Mouse (Mus musculus) forebrain, postnatal 0 days (tissue): ENCODE measurements at regions not wholly inside any gene's neighbourhood (a gene's known extent, or its start where the extent isn't known, plus 50 kb on each side); places are given as distances from the start of the nearest gene placed in this dataset.

Experiments
- ATAC-seq: fragments of 200-750 bp; cut with Nextera tagmentation; 2 replicates; pipeline ENCODE4 v1.8.0; 2017; ENCODE audit warnings: mild to moderate bottlenecking, moderate library complexity
- DNase-seq: peaks from one replicate; pipeline ENCODE4 v3.0.0-alpha.2; 2015
- H3K27ac ChIP-seq: fragments of 300-500 bp; sonication (generic); 2 replicates; pipeline ENCODE4 v1.5.1; 2014; ENCODE audit warnings: low read depth, mild to moderate bottlenecking, antibody characterized with exemption, low read length, moderate library complexity, mixed read lengths
- H3K27me3 ChIP-seq: fragments of 300-500 bp; sonication (generic); 2 replicates; pipeline ENCODE4 v1.6.1; 2014; ENCODE audit warnings: mild to moderate bottlenecking, low read length, mixed read lengths; ENCODE audit not compliant: insufficient read depth
- H3K36me3 ChIP-seq: fragments of 300-500 bp; sonication (generic); 2 replicates; pipeline ENCODE4 v1.6.1; 2014; ENCODE audit warnings: mild to moderate bottlenecking, moderate library complexity; ENCODE audit not compliant: insufficient read depth
- H3K4me1 ChIP-seq: fragments of 300-500 bp; sonication (generic); 2 replicates; pipeline ENCODE4 v1.6.1; 2014; ENCODE audit warnings: antibody characterized with exemption; ENCODE audit not compliant: insufficient read depth
- H3K4me2 ChIP-seq: fragments of 300-500 bp; sonication (generic); 2 replicates; pipeline ENCODE4 v1.6.1; 2014; ENCODE audit warnings: low read depth, mild to moderate bottlenecking, moderate library complexity
- H3K4me3 ChIP-seq: fragments of 300-500 bp; sonication (generic); 2 replicates; pipeline ENCODE4 v1.5.1; 2014; ENCODE audit warnings: low read depth, low read length, mixed read lengths
- H3K9ac ChIP-seq: fragments of 300-500 bp; sonication (generic); 2 replicates; pipeline ENCODE4 v1.6.1; 2014; ENCODE audit warnings: mild to moderate bottlenecking
- H3K9me3 ChIP-seq: fragments of 300-500 bp; sonication (generic); 2 replicates; pipeline ENCODE4 v1.6.1; 2016; ENCODE audit warnings: low read length
- CTCF ChIP-seq: sonication (generic); IDR thresholded peaks from 2 replicates; pipeline ENCODE4 v1.5.1; 2016; ENCODE audit warnings: antibody characterized with exemption, control low read depth, low read depth
- WGBS: fragments of 180-500 bp; shearing (Covaris S2); extraction: QIAGEN DNeasy Blood & Tissue Kit; methylation state at CpG from one replicate; pipeline ENCODE4 v1.1.7; 2014; 5-methylcytosine and 5-hydroxymethylcytosine counted together

DNA sequence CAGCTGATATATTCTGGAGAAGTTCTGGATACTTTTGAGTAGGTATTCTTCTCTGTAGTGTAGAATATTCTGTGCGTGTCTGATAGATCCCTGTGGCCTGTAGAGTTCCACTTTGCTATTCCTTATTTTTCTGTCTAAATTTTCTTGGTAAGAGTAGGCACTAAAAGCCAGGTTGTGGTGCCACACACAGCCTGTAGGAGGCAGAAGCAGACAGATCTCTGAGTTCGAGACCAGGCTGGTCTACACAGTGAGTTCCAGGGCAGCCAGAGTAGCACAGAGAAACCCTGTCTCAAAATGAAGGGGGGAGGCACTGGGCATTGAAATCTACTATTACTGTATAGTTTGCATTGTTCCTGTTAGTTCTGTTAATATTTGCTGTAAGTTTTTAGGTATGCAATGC, 147.4 kb downstream of the Icos start:
- Histone ChIP-seq H3K9ac (no peak overlapping the region), H3K27me3 (no peaks in the 10 kb centered on the region), H3K36me3 (no peaks in the 10 kb centered on the region), H3K4me1 (no peaks in the 10 kb centered on the region), H3K4me3 (no peak overlapping the region), H3K27ac (no peak overlapping the region), H3K4me2 (no peak overlapping the region), H3K9me3 (no peaks in the 10 kb centered on the region)
- ATAC-seq (no peak), DNase-seq (no peak)
- WGBS: 96% methylated on average over 2 of the region's 2 CpGs
- TF ChIP-seq CTCF: no peak

GRCm38 (mm10) chr1:61135597-61136545, 158.1 kb downstream of the Icos start:
- H3K9me3 ChIP-seq: no peaks in the 10 kb centered on the region
- ATAC-seq (peak; percentile 19), DNase-seq (no peak)
- no peak overlapping the region for H3K27ac ChIP-seq
- no peaks in the 10 kb centered on the region for H3K36me3 ChIP-seq
- H3K27me3 ChIP-seq: 0 out of 2 replicates have a peak, but pooled peaks cover 3% of the 10 kb centered on the region
- no peak overlapping the region for H3K4me3 ChIP-seq
- no peaks in the 10 kb centered on the region; the same call in 1 of the 2 replicates for H3K4me1 ChIP-seq
- no peak overlapping the region for H3K4me2 ChIP-seq
- 57% methylated on average over 9 of the region's 9 CpGs for WGBS
- no peak for TF ChIP-seq CTCF
- H3K9ac ChIP-seq: no peak overlapping the region

DNA sequence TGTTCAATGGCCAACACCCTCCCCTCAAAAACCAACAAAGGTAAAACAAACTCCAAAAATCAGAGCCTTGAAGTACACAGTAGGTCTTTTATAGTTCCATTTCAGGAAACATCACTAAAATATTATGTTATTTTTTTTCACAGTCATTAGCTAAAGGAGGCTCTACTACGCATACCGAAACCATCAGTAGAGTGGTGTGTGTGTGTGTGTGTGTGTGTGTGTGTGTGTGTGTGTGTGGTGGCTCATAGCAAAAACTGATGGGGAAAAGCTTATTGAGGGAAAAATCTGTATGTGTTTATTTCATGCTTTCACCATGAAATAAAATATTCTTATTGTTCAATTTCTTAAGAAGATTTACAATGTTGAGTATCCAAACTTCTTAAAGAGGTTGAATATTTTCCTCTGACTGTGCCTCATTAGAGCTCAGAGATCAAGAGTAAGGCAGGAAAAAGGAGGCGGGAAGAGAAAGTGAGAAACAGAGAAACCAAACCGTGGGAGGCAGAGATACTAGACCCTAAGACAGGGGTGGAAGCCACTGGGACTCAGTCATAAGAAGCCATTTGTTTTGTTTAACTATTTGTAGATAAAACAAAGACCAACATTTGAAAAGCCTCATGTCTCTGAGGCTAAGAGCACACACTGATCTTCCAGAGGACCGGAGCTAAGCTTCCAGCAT, 159.6 kb downstream of the Icos start:
- Histone ChIP-seq H3K4me3 (no peak overlapping the region), H3K9me3 (no peaks in the 10 kb centered on the region), H3K36me3 (no peaks in the 10 kb centered on the region), H3K27ac (no peak overlapping the region), H3K4me1 (peaks cover 3% of the 10 kb centered on the region), H3K9ac (no peak overlapping the region), H3K27me3 (0 out of 2 replicates have a peak, but pooled peaks cover 3% of the 10 kb centered on the region), H3K4me2 (no peak overlapping the region)
- 70% methylated on average over 5 of the region's 5 CpGs for WGBS
- no peak for TF ChIP-seq CTCF
- DNase-seq: no peak
- ATAC-seq: no peak

DNA sequence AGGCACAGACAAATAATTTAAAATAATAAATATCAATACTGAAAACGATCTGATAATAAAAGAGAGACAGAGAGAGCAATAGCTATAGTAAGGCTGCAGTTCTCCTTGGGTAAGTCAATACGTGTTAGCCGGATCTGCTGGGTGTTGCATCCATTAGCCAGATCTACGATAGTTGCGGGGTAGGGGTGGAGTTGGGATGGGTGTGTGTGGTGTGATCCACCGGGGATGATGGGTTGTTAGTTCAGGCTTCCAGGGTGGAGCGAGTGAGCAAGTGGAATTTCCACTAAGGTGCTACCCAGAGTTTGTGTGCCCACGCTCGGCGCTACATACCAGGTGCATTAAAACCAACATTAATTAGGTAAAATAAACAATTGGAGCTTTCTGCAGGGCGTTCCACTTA, 160.2 kb downstream of the Icos start:
- DNase-seq (no peak), ATAC-seq (no peak)
- Histone ChIP-seq H3K27me3 (0 out of 2 replicates have a peak, but pooled peaks cover 3% of the 10 kb centered on the region), H3K4me1 (peaks cover 4% of the 10 kb centered on the region), H3K4me2 (no peak overlapping the region), H3K4me3 (no peak overlapping the region), H3K27ac (no peak overlapping the region), H3K9me3 (no peaks in the 10 kb centered on the region), H3K9ac (no peak overlapping the region), H3K36me3 (no peaks in the 10 kb centered on the region)
- 81% methylated on average over 11 of the region's 11 CpGs for WGBS
- no peak for TF ChIP-seq CTCF

- Histone ChIP-seq H3K36me3 (no peaks in the 10 kb centered on the region), H3K4me1 (peaks cover 4% of the 10 kb centered on the region), H3K4me2 (peak overlapping the region; percentile 35), H3K9ac (0 out of 2 replicates have a peak overlapping the region, but pooled peaks have one; percentile 6), H3K9me3 (no peaks in the 10 kb centered on the region), H3K27ac (peak overlapping the region; percentile 15; the same call in 1 of the 2 replicates), H3K27me3 (0 out of 2 replicates have a peak, but pooled peaks cover 3% of the 10 kb centered on the region), H3K4me3 (peak overlapping the region; percentile 11; the same call in 1 of the 2 replicates)
- peak; percentile 84 for DNase-seq
- WGBS: 3% methylated on average over 15 of the region's 15 CpGs
- peak; percentile 88 for TF ChIP-seq CTCF
- peak; percentile 89 for ATAC-seq
Observed at GRCm38 (mm10) chr1:61139291-61139983, 161.7 kb downstream of the Icos start.

GRCm38 (mm10) chr1:61139984-61140648, 162.4 kb downstream of the Icos start:
- H3K4me3 ChIP-seq: no peak overlapping the region
- H3K4me2 ChIP-seq: no peak overlapping the region
- WGBS: 49% methylated on average over 10 of the region's 10 CpGs
- peak overlapping the region; percentile 15; the same call in 1 of the 2 replicates for H3K27ac ChIP-seq
- H3K36me3 ChIP-seq: no peaks in the 10 kb centered on the region
- H3K9me3 ChIP-seq: no peaks in the 10 kb centered on the region
- ATAC-seq (no peak), DNase-seq (no peak)
- peaks cover 8% of the 10 kb centered on the region for H3K4me1 ChIP-seq
- TF ChIP-seq CTCF: no peak
- H3K9ac ChIP-seq: 0 out of 2 replicates have a peak overlapping the region, but pooled peaks have one; percentile 6
- 0 out of 2 replicates have a peak, but pooled peaks cover 3% of the 10 kb centered on the region for H3K27me3 ChIP-seq
